Mouse (Mus musculus): ENCODE results near the gene Kif26a. TPM values are rescaled to one million over a fixed set of nuclear protein-coding genes. Genes with fewer than 3 reads are reported as not detected.

The Kif26a gene
- polyA plus RNA-seq, 1 experiment from 2014 or later: 3.1 TPM

DNA sequence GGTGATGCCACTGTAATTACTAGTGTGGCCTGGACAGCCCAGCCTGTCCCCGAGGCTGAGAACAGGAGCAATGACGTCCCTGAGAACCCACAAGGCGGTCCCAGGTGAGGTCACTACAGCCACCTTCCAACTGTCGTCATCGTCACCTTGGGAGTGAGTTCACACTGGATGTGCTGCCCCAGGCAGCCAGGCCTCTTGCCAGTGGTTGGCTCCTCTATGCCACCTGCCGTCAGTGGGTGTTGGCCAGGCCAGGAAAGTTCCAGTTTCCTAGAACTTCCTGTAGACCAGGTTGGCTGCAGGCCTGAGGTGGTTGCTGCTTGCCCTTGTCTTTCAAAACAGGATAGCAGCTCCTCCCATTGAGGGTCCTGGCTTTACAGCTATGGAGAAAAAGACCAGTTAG lies 40.9 kb downstream of the Kif26a start:
- Histone ChIP-seq H3K36me3 (ENCODE audit: control insufficient read depth, insufficient read depth, low read length) (no peaks in the 10 kb centered on the region), H3K4me3 (ENCODE audit: low read length) (no peak overlapping the region), H3K27me3 (ENCODE audit: control insufficient read depth, insufficient read depth, low read depth, low read length) (no peaks in the 10 kb centered on the region), H3K9me3 (ENCODE audit: control insufficient read depth, low read length) (no peaks in the 10 kb centered on the region), H3K4me2 (ENCODE audit: low read depth, low read length) (no peak overlapping the region), H3K27ac (ENCODE audit: low read length) (no peak overlapping the region), H3K9ac (ENCODE audit: low read length) (no peak overlapping the region), H3K4me1 (replicated peaks; ENCODE audit: control insufficient read depth, insufficient read depth, low read length) (peaks cover 3% of the 10 kb centered on the region; the same call in 1 of the 2 replicates)
- WGBS: 70% methylated on average over 6 of the region's 6 CpGs
- no peak for ATAC-seq (ENCODE audit: low read depth)

- no peak overlapping the region for H3K4me3 ChIP-seq (ENCODE audit: low read length)
- H3K36me3 ChIP-seq (ENCODE audit: control insufficient read depth, insufficient read depth, low read length): no peaks in the 10 kb centered on the region
- no peak overlapping the region for H3K4me2 ChIP-seq (ENCODE audit: low read depth, low read length)
- WGBS: 23% methylated on average over 6 of the region's 6 CpGs
- H3K9ac ChIP-seq (ENCODE audit: low read length): no peak overlapping the region
- no peaks in the 10 kb centered on the region for H3K27me3 ChIP-seq (ENCODE audit: control insufficient read depth, insufficient read depth, low read depth, low read length)
- H3K27ac ChIP-seq (ENCODE audit: low read length): no peak overlapping the region
- H3K4me1 ChIP-seq (replicated peaks; ENCODE audit: control insufficient read depth, insufficient read depth, low read length): peaks cover 6% of the 10 kb centered on the region
- no peaks in the 10 kb centered on the region for H3K9me3 ChIP-seq (ENCODE audit: control insufficient read depth, low read length)
- ATAC-seq (ENCODE audit: low read depth): no peak
Measured at GRCm38 (mm10) chr12:112191753-112192152, 45.7 kb downstream of the Kif26a start.

- 3% methylated on average over 13 of the region's 13 CpGs for WGBS
- H3K27me3 ChIP-seq (ENCODE audit: control insufficient read depth, insufficient read depth, low read depth, low read length): no peaks in the 10 kb centered on the region
- peak overlapping the region; percentile 31; the same call in 1 of the 2 replicates for H3K9ac ChIP-seq (ENCODE audit: low read length)
- no peaks in the 10 kb centered on the region for H3K9me3 ChIP-seq (ENCODE audit: control insufficient read depth, low read length)
- H3K4me2 ChIP-seq (ENCODE audit: low read depth, low read length): no peak overlapping the region
- ATAC-seq (ENCODE audit: low read depth): no peak
- H3K27ac ChIP-seq (ENCODE audit: low read length): no peak overlapping the region
- no peaks in the 10 kb centered on the region for H3K36me3 ChIP-seq (ENCODE audit: control insufficient read depth, insufficient read depth, low read length)
- no peak overlapping the region for H3K4me3 ChIP-seq (ENCODE audit: low read length)
- H3K4me1 ChIP-seq (replicated peaks; ENCODE audit: control insufficient read depth, insufficient read depth, low read length): peaks cover 6% of the 10 kb centered on the region
Measured at GRCm38 (mm10) chr12:112195019-112195418, 49.0 kb downstream of the Kif26a start.

- Histone ChIP-seq H3K9ac (ENCODE audit: low read length) (no peak overlapping the region), H3K4me1 (replicated peaks; ENCODE audit: control insufficient read depth, insufficient read depth, low read length) (peaks cover 6% of the 10 kb centered on the region), H3K9me3 (ENCODE audit: control insufficient read depth, low read length) (no peaks in the 10 kb centered on the region), H3K36me3 (ENCODE audit: control insufficient read depth, insufficient read depth, low read length) (no peaks in the 10 kb centered on the region), H3K4me2 (ENCODE audit: low read depth, low read length) (no peak overlapping the region), H3K27ac (ENCODE audit: low read length) (no peak overlapping the region), H3K27me3 (ENCODE audit: control insufficient read depth, insufficient read depth, low read depth, low read length) (no peaks in the 10 kb centered on the region), H3K4me3 (ENCODE audit: low read length) (no peak overlapping the region)
- WGBS: 50% methylated on average over 10 of the region's 10 CpGs
- no peak for ATAC-seq (ENCODE audit: low read depth)
Measured at GRCm38 (mm10) chr12:112196562-112196961, 50.6 kb downstream of the Kif26a start.

DNA sequence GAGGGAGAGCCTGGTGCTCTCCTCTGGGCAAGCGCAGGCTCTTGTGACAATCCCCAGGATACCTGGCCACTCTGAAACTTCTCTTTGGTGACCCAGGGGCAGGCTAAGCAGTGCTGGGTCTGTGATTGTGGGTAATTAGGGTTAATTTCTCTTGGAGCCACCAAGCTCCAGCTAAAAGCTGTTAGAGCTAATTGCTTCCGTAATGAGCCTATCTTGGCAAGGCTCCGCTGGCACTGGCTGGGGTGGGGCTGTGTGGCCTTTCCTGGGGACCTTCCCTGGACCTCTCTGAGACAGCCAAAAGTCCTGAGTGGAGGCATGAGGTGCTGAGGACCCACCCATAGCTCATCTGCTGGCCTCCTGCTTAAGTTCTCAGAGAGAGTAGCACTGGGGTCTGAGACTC lies 53.4 kb downstream of the Kif26a start:
- 80% methylated on average over 3 of the region's 3 CpGs for WGBS
- H3K36me3 ChIP-seq (ENCODE audit: control insufficient read depth, insufficient read depth, low read length): no peaks in the 10 kb centered on the region

DNA sequence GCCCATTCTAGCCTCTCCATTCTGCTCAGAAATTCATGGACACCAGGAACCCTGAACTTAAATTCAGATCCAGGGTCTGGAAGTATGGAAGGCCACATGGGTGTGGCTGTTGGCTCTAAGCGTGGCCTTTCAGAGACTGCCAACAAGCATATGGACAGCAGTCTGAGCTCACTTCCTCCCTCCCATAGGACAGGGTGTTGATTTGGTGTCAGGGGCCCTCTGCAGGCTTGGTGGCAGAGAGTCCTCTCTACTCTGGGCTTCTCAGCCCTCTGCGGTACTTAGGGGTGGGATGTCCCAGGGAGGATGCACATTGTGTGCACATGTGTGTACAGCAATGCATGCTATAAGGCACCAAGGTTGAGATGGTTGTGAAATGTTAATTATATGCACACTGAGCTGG lies 54.0 kb downstream of the Kif26a start:
- Histone ChIP-seq H3K4me2 (ENCODE audit: low read depth, low read length) (no peak overlapping the region), H3K27ac (ENCODE audit: low read length) (no peak overlapping the region), H3K4me1 (replicated peaks; ENCODE audit: control insufficient read depth, insufficient read depth, low read length) (peaks cover 3% of the 10 kb centered on the region), H3K27me3 (ENCODE audit: control insufficient read depth, insufficient read depth, low read depth, low read length) (no peaks in the 10 kb centered on the region), H3K36me3 (ENCODE audit: control insufficient read depth, insufficient read depth, low read length) (no peaks in the 10 kb centered on the region), H3K9me3 (ENCODE audit: control insufficient read depth, low read length) (no peaks in the 10 kb centered on the region), H3K9ac (ENCODE audit: low read length) (no peak overlapping the region), H3K4me3 (ENCODE audit: low read length) (no peak overlapping the region)
- ATAC-seq (ENCODE audit: low read depth): peak; percentile 55; the same call in 1 of the 2 replicates
- 40% methylated on average over 2 of the region's 2 CpGs for WGBS

More for the DNA sequence above, 53.4 kb downstream of the Kif26a start:
- H3K9me3 ChIP-seq (ENCODE audit: control insufficient read depth, low read length): no peaks in the 10 kb centered on the region
- H3K4me3 ChIP-seq (ENCODE audit: low read length): no peak overlapping the region
- H3K4me1 ChIP-seq (replicated peaks; ENCODE audit: control insufficient read depth, insufficient read depth, low read length): peaks cover 6% of the 10 kb centered on the region
- no peak overlapping the region for H3K4me2 ChIP-seq (ENCODE audit: low read depth, low read length)
- no peak overlapping the region for H3K27ac ChIP-seq (ENCODE audit: low read length)
- no peaks in the 10 kb centered on the region for H3K27me3 ChIP-seq (ENCODE audit: control insufficient read depth, insufficient read depth, low read depth, low read length)
- no peak for ATAC-seq (ENCODE audit: low read depth)
- no peak overlapping the region for H3K9ac ChIP-seq (ENCODE audit: low read length)

GRCm38 (mm10) chr12:112207163-112207562 lies 61.2 kb downstream of the Kif26a start:
- no peak for ATAC-seq (ENCODE audit: low read depth)
- H3K27me3 ChIP-seq (ENCODE audit: control insufficient read depth, insufficient read depth, low read depth, low read length): no peaks in the 10 kb centered on the region
- WGBS: 68% methylated on average over 2 of the region's 2 CpGs
- H3K27ac ChIP-seq (ENCODE audit: low read length): no peak overlapping the region
- H3K4me3 ChIP-seq (ENCODE audit: low read length): no peak overlapping the region
- no peak overlapping the region for H3K9ac ChIP-seq (ENCODE audit: low read length)
- no peak overlapping the region for H3K4me2 ChIP-seq (ENCODE audit: low read depth, low read length)
- H3K36me3 ChIP-seq (ENCODE audit: control insufficient read depth, insufficient read depth, low read length): no peaks in the 10 kb centered on the region
- no peaks in the 10 kb centered on the region for H3K4me1 ChIP-seq (replicated peaks; ENCODE audit: control insufficient read depth, insufficient read depth, low read length)
- no peaks in the 10 kb centered on the region for H3K9me3 ChIP-seq (ENCODE audit: control insufficient read depth, low read length)

GRCm38 (mm10) chr12:112207734-112208133 lies 61.7 kb downstream of the Kif26a start:
- ATAC-seq (ENCODE audit: low read depth): no peak
- no peak overlapping the region for H3K4me2 ChIP-seq (ENCODE audit: low read depth, low read length)
- H3K4me1 ChIP-seq (replicated peaks; ENCODE audit: control insufficient read depth, insufficient read depth, low read length): no peaks in the 10 kb centered on the region
- WGBS: 77% methylated on average over 4 of the region's 4 CpGs
- H3K27ac ChIP-seq (ENCODE audit: low read length): no peak overlapping the region
- no peaks in the 10 kb centered on the region for H3K27me3 ChIP-seq (ENCODE audit: control insufficient read depth, insufficient read depth, low read depth, low read length)
- no peaks in the 10 kb centered on the region for H3K36me3 ChIP-seq (ENCODE audit: control insufficient read depth, insufficient read depth, low read length)
- H3K9me3 ChIP-seq (ENCODE audit: control insufficient read depth, low read length): no peaks in the 10 kb centered on the region
- no peak overlapping the region for H3K4me3 ChIP-seq (ENCODE audit: low read length)
- H3K9ac ChIP-seq (ENCODE audit: low read length): no peak overlapping the region

- Histone ChIP-seq H3K27ac (ENCODE audit: low read length) (no peak overlapping the region), H3K9ac (ENCODE audit: low read length) (no peak overlapping the region), H3K4me2 (ENCODE audit: low read depth, low read length) (no peak overlapping the region), H3K4me3 (ENCODE audit: low read length) (no peak overlapping the region), H3K4me1 (replicated peaks; ENCODE audit: control insufficient read depth, insufficient read depth, low read length) (no peaks in the 10 kb centered on the region), H3K9me3 (ENCODE audit: control insufficient read depth, low read length) (no peaks in the 10 kb centered on the region), H3K27me3 (ENCODE audit: control insufficient read depth, insufficient read depth, low read depth, low read length) (no peaks in the 10 kb centered on the region), H3K36me3 (ENCODE audit: control insufficient read depth, insufficient read depth, low read length) (no peaks in the 10 kb centered on the region)
- ATAC-seq (ENCODE audit: low read depth): peak; percentile 20; the same call in 1 of the 2 replicates
- WGBS: 50% methylated on average over 11 of the region's 13 CpGs
Measured at GRCm38 (mm10) chr12:112210622-112211021, 64.6 kb downstream of the Kif26a start.

DNA sequence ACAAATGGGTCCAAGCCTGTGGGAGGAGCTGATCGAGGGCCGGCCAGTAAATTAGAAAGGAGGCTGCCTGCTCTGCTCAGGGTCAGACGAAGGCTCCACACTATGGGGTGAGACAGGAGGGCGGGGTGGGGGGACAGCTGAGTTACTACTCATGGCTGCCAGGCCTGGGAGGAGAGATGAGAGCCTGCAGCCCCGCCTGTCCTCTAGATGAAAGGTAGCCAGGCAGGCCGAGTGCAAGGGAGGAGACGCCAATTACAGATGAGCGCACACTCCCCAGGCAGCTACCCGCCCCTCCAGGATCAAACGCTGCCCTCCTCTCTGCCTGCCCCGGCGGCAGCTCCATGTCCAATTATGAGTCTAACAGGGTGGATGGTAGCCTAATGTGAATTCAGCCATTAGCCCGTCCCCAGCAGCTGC lies 68.4 kb downstream of the Kif26a start:
- Histone ChIP-seq H3K4me3 (ENCODE audit: low read length) (no peak overlapping the region), H3K36me3 (ENCODE audit: control insufficient read depth, insufficient read depth, low read length) (no peaks in the 10 kb centered on the region), H3K27ac (ENCODE audit: low read length) (no peak overlapping the region), H3K9ac (ENCODE audit: low read length) (no peak overlapping the region), H3K4me1 (replicated peaks; ENCODE audit: control insufficient read depth, insufficient read depth, low read length) (no peaks in the 10 kb centered on the region), H3K27me3 (ENCODE audit: control insufficient read depth, insufficient read depth, low read depth, low read length) (no peaks in the 10 kb centered on the region), H3K9me3 (ENCODE audit: control insufficient read depth, low read length) (no peaks in the 10 kb centered on the region), H3K4me2 (ENCODE audit: low read depth, low read length) (no peak overlapping the region)
- WGBS: 32% methylated on average over 13 of the region's 13 CpGs
- ATAC-seq (ENCODE audit: low read depth): no peak
